Mouse (Mus musculus) heart, adult 2 months (tissue): ENCODE results near the gene Hipk2.

ENCODE experiments used
- CTCF ChIP-seq: fragments of 200-600 bp; IDR thresholded peaks from 2 replicates; pipeline ENCODE4 v1.8.1; 2022; ENCODE audit warnings: antibody characterized with exemption, mild to moderate bottlenecking, moderate library complexity
- POLR2A ChIP-seq: fragments of 200-500 bp; IDR thresholded peaks from 2 replicates; pipeline ENCODE4 v1.6.1; 2011; ENCODE audit warnings: mild to moderate bottlenecking, low read depth, low read length, control low read depth; ENCODE audit not compliant: insufficient read depth

DNA sequence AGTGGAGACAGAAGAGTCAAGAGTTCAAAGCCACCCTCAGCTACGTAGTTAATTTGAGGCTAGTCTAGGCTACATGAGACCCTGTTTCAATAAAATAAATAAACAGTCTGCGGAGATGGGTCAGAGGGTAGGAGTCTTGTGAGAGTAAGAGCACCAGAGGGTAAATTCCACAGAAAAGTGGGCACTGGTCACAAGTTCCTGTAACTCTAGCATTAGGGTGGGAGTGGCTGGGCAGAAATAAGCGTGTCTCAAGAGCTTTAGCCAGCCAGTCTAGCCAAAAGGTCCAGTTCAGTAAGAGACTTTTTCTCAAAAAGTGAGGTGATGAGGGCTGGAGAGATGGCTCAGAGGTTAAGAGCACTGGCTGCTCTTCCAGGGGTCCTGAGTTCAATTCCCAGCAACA lies 17.6 kb upstream of the Hipk2 start:
- no peak for TF ChIP-seq POLR2A
- no peak for TF ChIP-seq CTCF
